Mouse (Mus musculus): Measurements from ENCODE around the gene Mras. TPM values are rescaled to one million over a fixed set of nuclear protein-coding genes. Genes with fewer than 3 reads are reported as not detected.

Gene Mras
- polyA plus RNA-seq, 1 experiment from 2014 or later, result 28.3 TPM

DNA sequence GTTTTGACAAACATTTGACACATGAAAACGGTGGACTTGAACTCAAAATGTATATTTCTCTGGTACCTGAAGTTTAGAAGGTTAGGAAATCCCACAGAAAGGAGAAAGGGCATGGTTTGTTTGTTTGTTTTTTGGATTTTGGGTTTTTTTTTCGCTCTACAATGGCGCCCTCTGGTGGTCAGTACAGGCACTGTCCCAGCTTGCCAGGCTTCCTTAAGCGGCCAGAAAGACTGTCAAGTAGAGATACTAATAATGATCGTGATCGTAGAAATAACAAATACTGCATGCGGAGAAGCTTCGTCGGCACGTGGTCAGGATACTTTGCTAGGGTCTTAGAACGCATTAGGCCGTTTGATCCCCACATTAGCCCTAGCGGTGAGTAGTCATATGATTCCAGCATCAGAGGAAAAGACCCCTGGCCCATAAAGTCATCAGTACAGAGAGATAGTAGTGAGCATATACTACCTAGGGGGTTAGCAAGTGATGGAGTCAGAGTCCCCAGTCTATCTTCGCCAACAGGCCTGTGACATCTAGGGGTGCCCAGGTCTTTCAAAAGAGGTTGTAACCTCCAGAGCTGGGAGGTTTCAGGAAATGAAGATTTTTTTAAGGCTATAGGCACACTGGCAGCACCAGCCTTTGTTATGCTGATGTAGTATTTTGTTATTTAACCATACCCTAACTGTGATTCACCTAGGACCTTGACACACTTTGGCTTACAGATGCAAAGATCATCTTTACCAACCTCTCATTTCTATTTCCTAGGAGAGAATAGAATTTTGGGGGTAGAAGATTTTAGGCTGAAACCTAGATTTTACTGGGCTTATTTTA lies 60.4 kb downstream of the Mras start:
- Histone ChIP-seq H3K9ac (no peak overlapping the region), H3K27me3 (no peaks in the 10 kb centered on the region), H3K4me1 (no peaks in the 10 kb centered on the region), H3K4me3 (no peak overlapping the region), H3K36me3 (no peaks in the 10 kb centered on the region), H3K4me2 (no peak overlapping the region), H3K9me3 (no peaks in the 10 kb centered on the region), H3K27ac (no peak overlapping the region)
- no peak for ATAC-seq (ENCODE audit: insufficient number of reproducible peaks, insufficient read depth, low FRiP score, low TSS enrichment, low read depth)
- 6% methylated on average over 14 of the region's 14 CpGs for WGBS

DNA sequence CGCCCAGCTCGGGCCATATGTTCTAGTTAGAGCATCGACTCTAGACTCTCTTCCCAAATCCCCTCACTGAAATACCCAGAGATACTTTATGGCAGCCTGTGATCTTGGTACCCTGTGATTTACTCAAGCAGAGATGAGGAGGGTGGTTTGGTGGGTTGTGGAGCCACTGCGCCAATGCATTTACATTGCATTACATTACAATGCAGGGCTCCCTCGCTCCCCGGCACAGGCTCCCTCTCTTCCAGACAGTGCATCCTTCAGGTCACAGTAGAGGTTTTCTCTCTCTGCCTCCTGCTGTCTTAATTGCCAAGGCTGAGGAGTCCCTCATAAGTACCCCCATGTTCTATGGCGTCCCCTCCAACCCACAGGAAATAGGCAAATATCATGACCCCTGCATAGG lies 68.8 kb downstream of the Mras start:
- WGBS, result 78% methylated on average over 7 of the region's 7 CpGs
- Histone ChIP-seq H3K9ac (no peak overlapping the region), H3K4me3 (no peak overlapping the region), H3K4me2 (no peak overlapping the region), H3K27me3 (0 out of 2 replicates have a peak, but pooled peaks cover under 1% of the 10 kb centered on the region), H3K4me1 (no peaks in the 10 kb centered on the region), H3K9me3 (no peaks in the 10 kb centered on the region), H3K27ac (no peak overlapping the region), H3K36me3 (no peaks in the 10 kb centered on the region)
- ATAC-seq (ENCODE audit: insufficient number of reproducible peaks, insufficient read depth, low FRiP score, low TSS enrichment, low read depth), result no peak

DNA sequence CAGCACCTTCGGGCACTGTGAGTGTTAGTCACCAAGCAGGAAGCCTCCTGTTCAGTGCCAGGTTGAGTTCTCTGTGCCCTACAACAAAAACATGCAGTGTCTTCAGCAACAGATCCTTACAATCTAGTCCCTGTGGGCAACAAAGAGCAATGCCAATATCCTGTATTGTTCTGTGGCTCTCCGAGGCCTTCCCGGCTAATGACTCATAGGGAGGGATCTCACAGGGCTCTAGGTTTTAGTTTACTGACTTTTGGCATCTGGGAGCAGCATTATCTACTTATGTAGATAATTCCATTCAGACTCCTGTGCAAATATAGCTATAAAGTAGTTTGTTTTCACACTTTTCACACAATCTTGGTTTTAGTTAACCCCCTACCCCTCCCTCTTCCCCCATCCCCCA lies 71.3 kb downstream of the Mras start:
- Histone ChIP-seq H3K27me3 (0 out of 2 replicates have a peak, but pooled peaks cover 4% of the 10 kb centered on the region), H3K4me1 (no peaks in the 10 kb centered on the region), H3K27ac (no peak overlapping the region), H3K9ac (no peak overlapping the region), H3K36me3 (no peaks in the 10 kb centered on the region), H3K4me3 (no peak overlapping the region), H3K4me2 (no peak overlapping the region), H3K9me3 (no peaks in the 10 kb centered on the region)
- WGBS, result 67% methylated on average over 3 of the region's 3 CpGs
- no peak for ATAC-seq (ENCODE audit: insufficient number of reproducible peaks, insufficient read depth, low FRiP score, low TSS enrichment, low read depth)

DNA sequence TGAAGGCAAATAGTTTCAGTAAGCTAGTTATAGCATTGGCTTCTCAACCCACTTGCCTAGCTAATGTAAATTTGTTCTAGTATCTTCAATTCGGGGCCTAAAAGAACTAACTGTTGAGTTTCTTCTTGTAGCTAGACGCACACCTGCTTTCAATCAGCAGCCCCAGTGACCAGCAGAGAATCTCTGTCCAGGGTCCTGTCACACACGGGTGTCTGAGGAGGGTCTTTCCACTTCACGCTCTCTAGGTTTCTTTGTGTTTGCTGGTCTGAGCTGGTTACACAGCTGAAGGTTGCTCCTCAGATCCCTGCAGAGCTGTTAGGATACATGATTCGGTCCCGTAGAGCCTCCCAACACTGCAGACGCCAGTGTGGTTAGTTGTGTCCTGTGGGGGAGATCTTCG lies 74.1 kb downstream of the Mras start:
- WGBS, result 51% methylated on average over 8 of the region's 8 CpGs
- ATAC-seq (ENCODE audit: insufficient number of reproducible peaks, insufficient read depth, low FRiP score, low TSS enrichment, low read depth), result no peak
- H3K9me3 ChIP-seq, result no peaks in the 10 kb centered on the region
- no peaks in the 10 kb centered on the region for H3K36me3 ChIP-seq
- H3K27me3 ChIP-seq, result peaks cover 26% of the 10 kb centered on the region
- no peak overlapping the region for H3K27ac ChIP-seq
- H3K4me2 ChIP-seq, result no peak overlapping the region
- no peak overlapping the region for H3K9ac ChIP-seq
- H3K4me1 ChIP-seq, result peaks cover 8% of the 10 kb centered on the region
- H3K4me3 ChIP-seq, result no peak overlapping the region

DNA sequence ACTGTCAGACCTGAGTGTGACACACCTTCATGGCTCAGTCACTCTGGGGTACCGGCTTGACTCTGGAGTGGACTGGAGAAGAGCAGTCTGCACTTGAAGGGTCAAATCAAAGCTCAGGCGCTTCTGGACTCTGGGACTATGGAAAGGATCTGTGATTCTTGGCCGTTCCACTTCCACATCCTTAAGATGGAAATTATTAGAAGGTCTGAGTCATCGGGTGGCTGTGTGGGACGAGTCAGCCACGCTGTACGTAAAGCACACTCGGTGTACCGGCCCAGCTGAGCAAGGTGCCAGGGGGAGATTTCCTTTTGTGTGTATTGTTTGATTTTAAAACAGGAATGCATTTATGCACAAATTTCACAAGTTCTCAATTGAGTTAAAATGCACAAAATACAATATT lies 75.2 kb downstream of the Mras start:
- no peak overlapping the region for H3K4me3 ChIP-seq
- H3K9ac ChIP-seq, result no peak overlapping the region
- H3K36me3 ChIP-seq, result no peaks in the 10 kb centered on the region
- no peaks in the 10 kb centered on the region for H3K9me3 ChIP-seq
- H3K27ac ChIP-seq, result no peak overlapping the region
- ATAC-seq (ENCODE audit: insufficient number of reproducible peaks, insufficient read depth, low FRiP score, low TSS enrichment, low read depth), result no peak
- H3K4me2 ChIP-seq, result no peak overlapping the region
- peaks cover 18% of the 10 kb centered on the region for H3K4me1 ChIP-seq
- peaks cover 37% of the 10 kb centered on the region for H3K27me3 ChIP-seq
- 86% methylated on average over 9 of the region's 9 CpGs for WGBS

DNA sequence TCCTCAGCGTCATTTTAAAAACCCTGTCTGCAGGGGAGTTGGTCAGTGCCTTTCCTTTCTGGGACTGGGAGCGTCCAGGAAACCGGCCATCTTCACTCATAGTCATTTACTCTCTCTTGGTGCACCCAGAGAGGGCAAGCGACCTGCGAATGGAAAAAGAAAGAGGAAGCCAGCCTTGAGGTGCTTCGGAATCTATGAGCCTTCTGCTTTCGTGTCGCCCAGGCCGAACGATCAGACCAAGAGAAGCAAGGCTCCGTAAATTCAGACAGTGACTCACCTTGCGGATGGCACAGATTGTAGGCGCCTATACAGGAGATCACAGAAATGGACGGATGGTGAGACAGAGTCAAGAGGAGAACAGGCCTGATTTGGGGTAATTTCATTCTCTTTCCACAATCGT lies 78.2 kb downstream of the Mras start:
- no peaks in the 10 kb centered on the region for H3K36me3 ChIP-seq
- H3K4me2 ChIP-seq, result no peak overlapping the region
- H3K4me1 ChIP-seq, result peaks cover 18% of the 10 kb centered on the region
- H3K9ac ChIP-seq, result no peak overlapping the region
- no peak overlapping the region for H3K27ac ChIP-seq
- ATAC-seq (ENCODE audit: insufficient number of reproducible peaks, insufficient read depth, low FRiP score, low TSS enrichment, low read depth), result no peak
- WGBS, result 87% methylated on average over 15 of the region's 15 CpGs
- no peak overlapping the region for H3K4me3 ChIP-seq
- H3K9me3 ChIP-seq, result no peaks in the 10 kb centered on the region
- H3K27me3 ChIP-seq, result peaks cover 63% of the 10 kb centered on the region

DNA sequence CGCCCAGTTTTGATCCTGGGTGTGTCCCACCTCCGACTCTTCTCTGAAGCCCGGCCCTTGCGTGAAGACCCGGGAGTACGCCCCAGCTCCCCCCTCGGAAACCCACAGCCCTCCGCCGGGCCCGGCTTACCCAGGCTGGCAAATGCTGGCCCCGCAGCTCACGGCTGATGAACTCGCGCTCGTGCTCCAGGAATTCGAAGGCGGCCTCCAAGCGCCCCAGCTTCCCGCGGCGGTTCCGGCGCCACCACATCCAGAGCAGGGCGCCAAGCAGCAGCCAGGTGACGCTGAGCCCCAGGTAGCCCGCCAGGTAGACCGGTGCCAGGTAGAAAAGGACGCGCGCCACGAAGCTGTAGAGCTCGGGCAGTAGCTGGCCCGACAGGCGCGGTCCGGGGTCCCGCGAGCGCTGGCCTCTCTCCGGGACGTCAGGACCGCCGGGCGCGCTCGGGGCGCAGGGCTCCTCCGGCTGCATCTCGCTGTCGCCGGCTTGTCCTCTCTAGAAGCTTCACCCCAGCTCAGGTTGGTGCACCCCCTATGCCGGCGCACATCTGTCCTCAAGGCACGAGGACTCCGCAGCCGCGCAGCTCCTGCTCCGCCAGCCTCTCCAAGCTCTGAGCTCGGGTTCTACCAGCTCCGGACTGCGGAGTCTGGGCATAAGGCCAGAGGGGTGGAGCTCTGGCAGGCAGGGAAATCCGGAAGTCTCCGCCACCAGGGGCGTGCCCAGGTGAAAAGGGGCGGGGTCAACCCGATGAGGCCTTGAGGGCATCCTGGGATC lies 79.1 kb downstream of the Mras start, which contains the start of gene Esyt3:
Esyt3 (minus strand) TSS at position 637 of the 772 bp plus-strand sequence.
- Histone ChIP-seq H3K4me3 (peak within 1 kb of the TSS; percentile 52), H3K9ac (peak within 1 kb of the TSS; percentile 66), H3K9me3 (no peaks in the 10 kb centered on the region), H3K4me1 (peaks cover 18% of the 10 kb centered on the region), H3K4me2 (peak within 1 kb of the TSS; percentile 98), H3K36me3 (no peaks in the 10 kb centered on the region), H3K27me3 (peaks cover 59% of the 10 kb centered on the region), H3K27ac (no peak within 1 kb of the TSS)
- under 1% methylated on average over 66 of the region's 66 CpGs for WGBS
- peak; percentile 50 for ATAC-seq (ENCODE audit: insufficient number of reproducible peaks, insufficient read depth, low FRiP score, low TSS enrichment, low read depth)

DNA sequence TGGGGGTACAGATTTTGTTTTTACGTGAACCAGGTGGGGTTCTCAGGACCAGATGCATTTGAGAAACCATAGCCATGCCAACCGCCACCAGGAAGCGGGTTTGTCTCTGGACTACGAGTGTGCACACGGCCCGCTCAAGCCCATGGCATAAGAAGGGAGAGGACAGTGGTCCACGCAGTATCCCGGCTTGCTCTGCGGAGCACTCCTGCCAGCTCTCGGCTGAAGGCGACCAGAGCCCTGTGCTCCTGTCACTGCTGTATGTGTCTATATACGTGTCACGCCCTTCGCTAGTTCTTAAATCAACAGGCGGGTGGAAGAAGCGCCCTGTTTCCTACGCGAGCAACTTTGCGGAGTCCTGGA lies 79.6 kb downstream of the Mras start:
- no peaks in the 10 kb centered on the region for H3K9me3 ChIP-seq
- peaks cover 59% of the 10 kb centered on the region for H3K27me3 ChIP-seq
- H3K4me3 ChIP-seq, result peak overlapping the region; percentile 52
- no peak overlapping the region for H3K27ac ChIP-seq
- ATAC-seq (ENCODE audit: insufficient number of reproducible peaks, insufficient read depth, low FRiP score, low TSS enrichment, low read depth), result no peak
- peak overlapping the region; percentile 66 for H3K9ac ChIP-seq
- 4% methylated on average over 19 of the region's 19 CpGs for WGBS
- H3K36me3 ChIP-seq, result no peaks in the 10 kb centered on the region
- H3K4me1 ChIP-seq, result peaks cover 18% of the 10 kb centered on the region
- peak overlapping the region; percentile 98 for H3K4me2 ChIP-seq

DNA sequence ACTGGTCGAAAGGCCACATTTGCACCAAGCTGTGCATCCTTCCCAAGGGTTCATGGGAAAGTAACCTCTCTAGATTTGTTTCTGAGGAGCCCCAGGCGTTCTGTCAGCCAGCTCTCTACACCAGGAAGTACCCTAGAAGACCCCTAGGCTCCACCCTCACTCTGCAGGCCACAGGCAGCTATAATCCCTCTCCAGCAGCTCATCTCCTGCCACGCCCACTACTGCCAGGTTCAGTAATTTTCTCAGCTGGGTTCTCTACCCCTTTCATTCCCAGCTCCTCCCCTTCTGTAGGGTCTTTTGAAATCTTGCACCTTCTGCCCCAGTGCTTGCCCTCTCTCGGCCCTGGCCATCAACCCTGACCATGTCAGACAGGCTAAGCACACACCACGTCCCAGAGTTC lies 81.2 kb downstream of the Mras start:
- peaks cover 18% of the 10 kb centered on the region for H3K4me1 ChIP-seq
- peaks cover 59% of the 10 kb centered on the region for H3K27me3 ChIP-seq
- H3K4me2 ChIP-seq, result no peak overlapping the region
- no peak overlapping the region for H3K4me3 ChIP-seq
- no peak overlapping the region for H3K27ac ChIP-seq
- no peaks in the 10 kb centered on the region for H3K36me3 ChIP-seq
- ATAC-seq (ENCODE audit: insufficient number of reproducible peaks, insufficient read depth, low FRiP score, low TSS enrichment, low read depth), result no peak
- no peaks in the 10 kb centered on the region for H3K9me3 ChIP-seq
- 22% methylated on average over 5 of the region's 5 CpGs for WGBS
- no peak overlapping the region for H3K9ac ChIP-seq

DNA sequence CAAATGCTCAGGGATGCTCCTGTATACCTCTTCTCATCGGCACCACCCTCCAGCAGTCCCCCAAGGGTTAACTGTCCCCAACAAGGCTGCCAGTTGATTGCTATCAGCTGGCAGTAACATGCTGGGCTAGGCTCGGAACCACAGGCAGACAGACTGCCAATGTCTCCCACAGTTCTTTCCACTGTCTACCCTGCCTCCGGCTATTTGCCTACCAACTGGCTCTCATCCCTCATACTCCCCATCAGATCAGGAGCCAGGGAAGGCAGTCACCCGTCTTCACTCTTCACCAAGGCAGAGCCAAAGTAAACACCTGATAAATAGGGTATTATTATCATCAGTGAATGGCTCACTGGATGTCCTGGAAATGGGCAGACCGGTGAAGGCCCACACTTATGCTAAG lies 82.4 kb downstream of the Mras start:
- Histone ChIP-seq H3K36me3 (no peaks in the 10 kb centered on the region), H3K4me2 (no peak overlapping the region), H3K27me3 (peaks cover 55% of the 10 kb centered on the region), H3K4me3 (no peak overlapping the region), H3K9ac (no peak overlapping the region), H3K27ac (no peak overlapping the region), H3K4me1 (peaks cover 18% of the 10 kb centered on the region), H3K9me3 (no peaks in the 10 kb centered on the region)
- 49% methylated on average over 5 of the region's 5 CpGs for WGBS
- no peak for ATAC-seq (ENCODE audit: insufficient number of reproducible peaks, insufficient read depth, low FRiP score, low TSS enrichment, low read depth)

DNA sequence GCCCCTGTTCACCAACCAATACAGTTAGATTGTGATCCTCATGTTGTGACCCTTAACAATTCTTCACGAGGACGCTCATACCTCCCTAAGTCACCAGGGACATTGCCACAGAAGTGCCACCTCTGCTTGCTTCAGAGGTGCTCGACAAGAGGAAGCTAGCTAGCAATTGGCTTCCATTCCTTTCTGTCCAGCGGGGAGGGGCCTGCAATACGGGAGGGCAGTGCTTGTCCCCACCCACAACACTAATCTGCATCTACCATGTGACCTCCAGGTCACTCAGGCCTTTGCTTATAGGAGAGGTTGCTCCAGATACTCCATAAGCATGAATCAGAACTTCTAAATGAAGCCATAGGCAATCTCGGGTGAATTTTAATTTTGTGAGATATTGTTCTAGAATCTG lies 83.8 kb downstream of the Mras start:
- Histone ChIP-seq H3K27me3 (peaks cover 41% of the 10 kb centered on the region), H3K4me1 (peaks cover 14% of the 10 kb centered on the region), H3K4me2 (no peak overlapping the region), H3K4me3 (no peak overlapping the region), H3K27ac (no peak overlapping the region), H3K36me3 (no peaks in the 10 kb centered on the region), H3K9ac (no peak overlapping the region), H3K9me3 (no peaks in the 10 kb centered on the region)
- WGBS, result 69% methylated on average over 6 of the region's 6 CpGs
- ATAC-seq (ENCODE audit: insufficient number of reproducible peaks, insufficient read depth, low FRiP score, low TSS enrichment, low read depth), result no peak

DNA sequence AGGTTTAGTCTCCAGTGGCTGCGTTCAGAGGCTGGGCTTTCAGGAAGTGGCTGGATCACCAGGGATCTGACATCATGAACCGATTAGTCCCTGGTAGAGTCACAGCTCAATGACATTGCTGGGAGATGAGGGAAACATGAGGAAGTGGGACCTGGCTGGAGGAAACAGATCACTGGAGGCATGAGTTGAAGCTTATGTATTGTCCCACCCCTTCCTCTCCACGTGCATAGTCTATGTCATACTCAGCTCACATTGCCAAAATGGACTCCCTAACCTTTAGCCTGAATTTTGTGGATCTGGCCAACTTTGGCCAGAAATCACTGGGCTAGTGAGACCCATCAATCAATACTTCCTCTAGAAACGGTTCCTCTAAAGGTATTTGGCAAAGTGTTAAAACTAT lies 84.2 kb downstream of the Mras start:
- no peak overlapping the region for H3K4me2 ChIP-seq
- H3K9me3 ChIP-seq, result no peaks in the 10 kb centered on the region
- H3K9ac ChIP-seq, result no peak overlapping the region
- no peak for ATAC-seq (ENCODE audit: insufficient number of reproducible peaks, insufficient read depth, low FRiP score, low TSS enrichment, low read depth)
- no peak overlapping the region for H3K4me3 ChIP-seq
- H3K4me1 ChIP-seq, result peaks cover 9% of the 10 kb centered on the region
- no peaks in the 10 kb centered on the region for H3K36me3 ChIP-seq
- WGBS, result 63% methylated on average over 4 of the region's 4 CpGs
- H3K27ac ChIP-seq, result no peak overlapping the region
- H3K27me3 ChIP-seq, result peaks cover 36% of the 10 kb centered on the region
